Mouse (Mus musculus): ENCODE measurements around the gene Ldb2. TPM values are rescaled to one million over a fixed set of nuclear protein-coding genes. Genes with fewer than 3 reads are reported as not detected.

The Ldb2 gene
- total RNA-seq, 2 experiments from 2014 or later = 1.7 to 4.1 TPM

DNA sequence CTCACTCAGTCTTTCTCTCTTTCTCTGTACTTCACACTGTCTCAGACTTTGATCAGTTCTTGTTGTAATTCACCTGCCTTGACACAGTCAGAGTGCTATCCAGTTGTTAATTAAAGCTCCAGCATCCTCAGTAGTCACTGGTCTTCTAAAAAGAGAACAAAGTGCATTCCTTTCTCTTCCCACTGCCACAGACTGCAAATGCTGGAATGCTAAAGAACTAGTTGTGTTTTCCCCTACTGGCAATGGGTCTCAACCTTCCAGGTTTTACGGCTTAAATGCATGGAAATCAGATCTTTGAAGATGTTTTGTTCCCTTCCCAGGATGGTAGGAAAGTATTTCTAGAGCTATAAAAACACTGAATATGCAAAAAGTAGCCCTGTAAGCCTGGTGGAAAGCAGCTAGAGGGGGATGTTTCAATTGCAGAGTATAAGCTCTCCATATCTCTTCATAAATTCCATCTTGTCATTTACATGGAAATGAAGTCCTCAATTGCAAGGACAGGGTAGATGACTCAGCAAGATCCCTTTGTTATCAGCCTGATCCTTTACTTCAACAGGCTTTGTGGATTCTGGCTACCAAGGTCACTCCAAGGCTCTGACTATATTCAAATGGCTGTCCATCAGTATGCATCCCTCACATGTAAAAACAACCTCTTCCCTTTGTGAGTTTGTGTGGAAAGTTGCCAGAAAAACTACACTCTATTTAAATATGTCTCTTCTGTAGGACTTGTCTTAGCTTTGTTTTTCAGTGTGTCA is 45.1 kb downstream of the Ldb2 start:
- intact Hi-C loops (cut with DNase I) = no loop called here
- no peak overlapping the region for H3K4me3 ChIP-seq
- DNase-seq = no peak
- no peak overlapping the region for H3K27ac ChIP-seq
- no peak for TF ChIP-seq CTCF (IDR thresholded peaks at IDR 0.05)

GRCm38 (mm10) chr5:44745706-44746105 is 53.8 kb downstream of the Ldb2 start:
- no peak for TF ChIP-seq CTCF (IDR thresholded peaks at IDR 0.05)
- intact Hi-C loops (cut with DNase I) = no loop called here

DNA sequence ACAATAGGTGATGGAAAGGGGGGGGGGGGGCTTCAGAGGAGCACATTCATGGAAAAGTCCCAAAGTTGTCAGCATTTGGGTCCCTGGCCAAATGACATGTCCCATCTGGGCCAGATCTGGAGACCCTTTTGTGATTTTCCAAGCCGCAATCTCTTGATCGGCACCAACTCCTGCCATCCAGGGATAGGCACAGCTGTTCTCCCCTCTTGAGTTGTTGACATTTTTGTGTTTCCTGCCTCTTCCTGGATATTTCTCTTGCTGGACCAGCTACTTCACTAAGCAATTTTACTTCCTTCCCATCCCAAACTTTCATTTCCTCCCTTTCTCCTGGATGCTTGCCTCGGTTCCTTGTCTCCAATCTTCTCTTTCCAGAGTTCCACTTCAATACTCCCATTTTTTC is 63.1 kb downstream of the Ldb2 start:
- TF ChIP-seq CTCF (IDR thresholded peaks at IDR 0.05) = no peak
- intact Hi-C loops (cut with DNase I) = no loop called here
- Histone ChIP-seq H3K4me3 (no peak overlapping the region), H3K27ac (no peak overlapping the region)
- DNase-seq = no peak

More at GRCm38 (mm10) chr5:44745706-44746105, 53.8 kb downstream of the Ldb2 start:
- no peak overlapping the region for H3K4me3 ChIP-seq
- no peak overlapping the region for H3K27ac ChIP-seq
- DNase-seq = no peak

- no peak for TF ChIP-seq CTCF (IDR thresholded peaks at IDR 0.05)
- Histone ChIP-seq H3K4me3 (no peak overlapping the region), H3K27ac (0 out of 2 replicates have a peak overlapping the region, but pooled peaks have one; percentile 3)
- DNase-seq = no peak
- intact Hi-C loops (cut with DNase I) = no loop called here
Measured at GRCm38 (mm10) chr5:44734131-44734723, 65.3 kb downstream of the Ldb2 start.

DNA sequence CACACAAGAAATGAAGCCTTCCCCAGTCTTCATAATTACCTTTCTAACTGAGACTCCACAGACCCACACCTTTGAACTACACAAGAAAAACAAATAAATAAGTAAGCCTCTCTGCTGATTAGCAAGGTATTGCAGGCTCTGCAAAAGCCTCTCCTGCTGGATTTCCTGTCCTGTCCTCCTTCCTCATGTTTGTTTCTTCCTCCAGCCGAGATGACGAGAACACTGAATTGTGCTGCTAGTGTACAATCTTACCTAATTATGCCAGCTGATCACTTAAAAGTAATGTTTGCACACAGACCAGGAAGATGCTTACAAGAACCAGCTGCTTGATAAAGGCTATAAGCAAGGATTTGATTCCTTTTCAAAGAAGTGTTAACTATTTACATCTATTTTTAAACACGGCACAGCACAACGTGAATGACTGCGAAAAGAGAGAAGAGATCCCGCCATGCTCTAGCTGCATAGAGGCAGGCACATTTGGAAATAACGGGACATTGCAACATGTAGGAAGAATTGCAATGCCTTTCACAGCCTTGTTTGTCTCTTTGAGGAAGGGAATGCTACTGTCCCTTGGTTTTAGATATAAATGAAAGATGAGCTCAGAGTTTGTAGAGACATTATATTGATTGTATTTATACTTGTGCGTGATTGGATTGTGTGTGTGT is 69.7 kb downstream of the Ldb2 start:
- no peak for DNase-seq
- no peak for TF ChIP-seq CTCF (IDR thresholded peaks at IDR 0.05)
- intact Hi-C loops (cut with DNase I) = no loop called here

DNA sequence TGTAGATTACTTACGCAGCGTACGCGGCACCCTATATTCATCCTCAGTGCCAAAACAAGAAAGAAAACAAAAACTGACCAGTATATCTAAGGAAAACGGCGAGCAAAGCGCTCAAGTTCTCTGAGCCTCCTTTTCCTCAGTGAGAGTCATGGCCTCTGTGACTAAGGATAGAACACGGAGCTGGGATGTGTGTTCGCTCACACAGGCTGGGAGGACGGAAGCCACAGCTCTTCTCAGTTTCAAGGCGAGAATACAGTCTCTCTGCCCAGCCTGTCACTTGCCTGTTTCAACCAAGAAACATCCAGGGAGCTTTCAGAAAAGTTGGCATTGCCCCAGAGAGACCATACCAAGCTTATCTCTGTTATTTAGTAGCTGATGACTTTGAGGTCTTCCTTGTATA is 71.5 kb downstream of the Ldb2 start:
- intact Hi-C loops (cut with DNase I) = no loop called here
- Histone ChIP-seq H3K4me3 (no peak overlapping the region), H3K27ac (peak overlapping the region; percentile 35; the same call in 1 of the 2 replicates)
- no peak for DNase-seq
- TF ChIP-seq CTCF (IDR thresholded peaks at IDR 0.05) = no peak

More for the DNA sequence above, 69.7 kb downstream of the Ldb2 start:
- H3K27ac ChIP-seq = no peak overlapping the region
- no peak overlapping the region for H3K4me3 ChIP-seq

- peak overlapping the region; percentile 30 for H3K4me3 ChIP-seq
- no peak for DNase-seq
Measured at GRCm38 (mm10) chr5:44726546-44727476, 72.7 kb downstream of the Ldb2 start.

GRCm38 (mm10) chr5:44725501-44725900 is 74.0 kb downstream of the Ldb2 start:
- Histone ChIP-seq H3K27ac (no peak overlapping the region), H3K4me3 (no peak overlapping the region)
- intact Hi-C loops (cut with DNase I) = no loop called here
- no peak for TF ChIP-seq CTCF (IDR thresholded peaks at IDR 0.05)
- no peak for DNase-seq

More at GRCm38 (mm10) chr5:44726546-44727476, 72.7 kb downstream of the Ldb2 start:
- TF ChIP-seq CTCF (IDR thresholded peaks at IDR 0.05) = no peak
- H3K27ac ChIP-seq = peak overlapping the region; percentile 62
- intact Hi-C loops (cut with DNase I) = no loop called here

DNA sequence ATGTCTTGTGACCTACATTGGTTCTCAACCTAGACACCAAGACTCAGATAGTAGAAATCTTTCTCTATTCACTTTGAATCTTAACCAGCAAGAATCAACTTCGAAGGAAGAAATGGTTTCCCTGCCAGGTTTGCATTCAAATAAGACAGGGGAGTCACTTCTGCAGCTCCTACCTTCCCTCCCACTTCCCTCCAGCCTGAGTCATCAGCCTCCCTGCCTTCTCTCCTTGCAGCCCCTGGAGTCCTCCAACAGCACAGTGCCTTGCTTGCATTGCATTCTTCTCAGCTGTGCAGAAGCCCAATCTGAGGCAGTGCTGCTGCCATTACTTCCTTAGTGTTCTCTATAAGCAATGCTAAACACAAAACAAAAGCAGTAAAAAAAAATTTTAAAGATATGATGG is 79.6 kb downstream of the Ldb2 start:
- no peak for DNase-seq
- intact Hi-C loops (cut with DNase I) = no loop called here
- Histone ChIP-seq H3K4me3 (no peak overlapping the region), H3K27ac (no peak overlapping the region)
- TF ChIP-seq CTCF (IDR thresholded peaks at IDR 0.05) = no peak

- no peak overlapping the region for H3K4me3 ChIP-seq
- TF ChIP-seq CTCF (IDR thresholded peaks at IDR 0.05) = no peak
- DNase-seq = no peak
- H3K27ac ChIP-seq = no peak overlapping the region
- intact Hi-C loops (cut with DNase I) = no loop called here
Measured at GRCm38 (mm10) chr5:44714508-44714907, 85.0 kb downstream of the Ldb2 start.

DNA sequence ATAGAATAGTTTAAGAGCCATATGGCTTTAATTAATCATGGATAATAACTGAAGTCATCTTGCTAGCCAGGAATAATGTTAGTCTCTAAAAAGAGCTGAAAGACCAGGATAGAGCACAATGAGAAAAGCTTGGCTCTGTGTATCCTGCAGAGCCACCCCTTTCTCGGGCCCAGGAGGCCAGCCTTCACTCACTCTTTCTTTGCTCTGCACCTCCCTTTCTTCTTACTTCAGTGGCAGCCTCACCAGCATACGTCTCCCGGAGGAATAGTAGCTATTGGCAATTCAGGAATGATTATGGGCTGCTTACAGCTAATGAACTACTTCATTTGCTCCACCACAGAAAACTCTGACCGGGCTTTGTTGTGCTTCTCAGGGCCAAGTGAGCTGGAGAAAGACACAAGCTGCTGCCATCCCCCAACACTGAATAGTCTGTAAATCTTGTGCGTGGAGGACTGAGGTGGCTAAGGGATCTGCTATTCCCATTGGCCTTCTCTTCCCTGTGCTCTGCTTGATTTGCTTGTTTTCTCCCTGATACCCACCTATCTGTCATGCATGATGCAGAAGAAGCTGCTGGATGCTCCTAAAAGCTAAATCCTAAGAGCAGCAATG is 86.2 kb downstream of the Ldb2 start:
- Histone ChIP-seq H3K4me3 (no peak overlapping the region), H3K27ac (no peak overlapping the region)
- intact Hi-C loops (cut with DNase I) = no loop called here
- TF ChIP-seq CTCF (IDR thresholded peaks at IDR 0.05) = no peak
- DNase-seq = no peak

DNA sequence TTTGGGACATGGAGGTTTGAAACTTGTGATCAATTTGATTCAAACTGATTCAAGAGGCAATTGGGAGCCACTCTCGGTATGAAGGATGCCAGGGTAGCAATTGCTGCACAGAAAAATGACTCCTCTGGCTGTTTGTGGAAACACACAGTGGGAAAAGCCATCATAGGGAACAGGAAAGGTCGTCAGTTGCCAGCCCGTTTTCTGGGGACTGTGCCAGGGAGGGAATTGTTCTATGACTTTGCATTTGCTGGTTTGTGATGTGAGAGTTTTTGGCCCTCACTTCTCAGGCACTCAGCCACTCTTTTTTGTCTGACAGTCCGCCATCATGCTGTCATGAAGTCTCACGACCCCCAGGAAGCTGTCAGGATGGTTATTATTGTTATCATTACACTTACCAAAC is 88.3 kb downstream of the Ldb2 start:
- intact Hi-C loops (cut with DNase I) = no loop called here
- peak overlapping the region; percentile 71 for H3K27ac ChIP-seq
- peak; percentile 53 for DNase-seq
- no peak overlapping the region for H3K4me3 ChIP-seq
- TF ChIP-seq CTCF (IDR thresholded peaks at IDR 0.05) = no peak

All from gastrocnemius, adult 2 months (tissue).